Mouse (Mus musculus): ENCODE data around the gene Traf4. TPM values are rescaled to one million over a fixed set of nuclear protein-coding genes. Genes with fewer than 3 reads are reported as not detected.

Traf4 gene
- polyA plus RNA-seq, 2 experiments, result 17.1 to 35.1 TPM

- 1% methylated on average over 30 of the region's 30 CpGs for WGBS (ENCODE audit: insufficient replicate concordance)
- H3K4me1 ChIP-seq (replicated peaks; ENCODE audit: control insufficient read depth in 2 of 2, insufficient read depth in 2 of 2, low read length in 1 of 2), result peaks cover 0 to 3% of the 10 kb centered on the region in 2 experiments; a peak in 2 of 4 replicates
Measured at GRCm38 (mm10) chr11:78194411-78195100, 29.2 kb upstream of the Traf4 start.

GRCm38 (mm10) chr11:78193113-78193512 is 27.7 kb upstream of the Traf4 start, which contains the start of gene Proca1:
TSS of gene Proca1 (plus strand) at chr11:78193392.
- peak within 1 kb of the TSS; percentile 75 for H3K4me2 ChIP-seq (ENCODE audit: low read depth)
- H3K9me3 ChIP-seq (ENCODE audit: control insufficient read depth, low read length), result no peaks in the 10 kb centered on the region
- no peaks in the 10 kb centered on the region for H3K36me3 ChIP-seq (replicated peaks; ENCODE audit: control insufficient read depth, insufficient read depth, low read depth)
- DNase-seq (ENCODE audit: low read depth in 3 of 3, low spot score in 3 of 3) (no peak), ATAC-seq (ENCODE audit: insufficient read depth) (no peak)
- no peak within 1 kb of the TSS for H3K27ac ChIP-seq
- peaks cover 0 to 3% of the 10 kb centered on the region in 2 experiments; a peak in 2 of 4 replicates for H3K4me1 ChIP-seq (replicated peaks; ENCODE audit: control insufficient read depth in 2 of 2, insufficient read depth in 2 of 2, low read length in 1 of 2)
- no peak within 1 kb of the TSS for H3K9ac ChIP-seq (replicated peaks)
- 77% methylated on average over 1 of the region's 1 CpGs for WGBS (ENCODE audit: insufficient replicate concordance)
- peaks cover 33% of the 10 kb centered on the region for H3K27me3 ChIP-seq (ENCODE audit: control insufficient read depth, insufficient read depth, low read length)
- no peak within 1 kb of the TSS for H3K4me3 ChIP-seq (ENCODE audit: insufficient read depth in 1 of 2, low read depth in 2 of 2, low read length in 2 of 2)
- TF ChIP-seq EP300 (IDR thresholded peaks at IDR 0.05; ENCODE audit: low read depth) (no peak), CTCF (IDR thresholded peaks at IDR 0.05; ENCODE audit: low read depth) (no peak)

More at GRCm38 (mm10) chr11:78194411-78195100, 29.2 kb upstream of the Traf4 start:
- Histone ChIP-seq H3K4me2 (ENCODE audit: low read depth) (peak overlapping the region; percentile 75), H3K36me3 (replicated peaks; ENCODE audit: control insufficient read depth, insufficient read depth, low read depth) (no peaks in the 10 kb centered on the region), H3K4me3 (ENCODE audit: insufficient read depth in 1 of 2, low read depth in 2 of 2, low read length in 2 of 2) (peak overlapping the region; percentile 56 to 88), H3K27me3 (ENCODE audit: control insufficient read depth, insufficient read depth, low read length) (peaks cover 19% of the 10 kb centered on the region), H3K9me3 (ENCODE audit: control insufficient read depth, low read length) (no peaks in the 10 kb centered on the region), H3K27ac (no peak overlapping the region), H3K9ac (replicated peaks) (peak overlapping the region; percentile 23; the same call in 1 of the 2 replicates)
- ATAC-seq (ENCODE audit: insufficient read depth), result peak; percentile 82
- TF ChIP-seq EP300 (IDR thresholded peaks at IDR 0.05; ENCODE audit: low read depth) (no peak), CTCF (IDR thresholded peaks at IDR 0.05; ENCODE audit: low read depth) (no peak)
- DNase-seq (ENCODE audit: low read depth in 3 of 3, low spot score in 3 of 3), result peak in 2 of 3 experiments; percentile 60 to 67

GRCm38 (mm10) chr11:78190041-78190440 is 24.7 kb upstream of the Traf4 start:
- DNase-seq (ENCODE audit: low read depth in 3 of 3, low spot score in 3 of 3) (no peak), ATAC-seq (ENCODE audit: insufficient read depth) (no peak)
- Histone ChIP-seq H3K4me2 (ENCODE audit: low read depth) (no peak overlapping the region; the same call in 1 of the 2 replicates), H3K27me3 (ENCODE audit: control insufficient read depth, insufficient read depth, low read length) (peaks cover 49% of the 10 kb centered on the region), H3K27ac (no peak overlapping the region), H3K4me1 (replicated peaks; ENCODE audit: control insufficient read depth in 2 of 2, insufficient read depth in 2 of 2, low read length in 1 of 2) (peaks cover 0 to 2% of the 10 kb centered on the region in 2 experiments; a peak in 2 of 4 replicates), H3K4me3 (ENCODE audit: insufficient read depth in 1 of 2, low read depth in 2 of 2, low read length in 2 of 2) (no peak overlapping the region), H3K9me3 (ENCODE audit: control insufficient read depth, low read length) (no peaks in the 10 kb centered on the region), H3K36me3 (replicated peaks; ENCODE audit: control insufficient read depth, insufficient read depth, low read depth) (no peaks in the 10 kb centered on the region), H3K9ac (replicated peaks) (no peak overlapping the region)
- TF ChIP-seq CTCF (IDR thresholded peaks at IDR 0.05; ENCODE audit: low read depth) (no peak), EP300 (IDR thresholded peaks at IDR 0.05; ENCODE audit: low read depth) (no peak)
- 59% methylated on average over 6 of the region's 6 CpGs for WGBS (ENCODE audit: insufficient replicate concordance)

- H3K36me3 ChIP-seq (replicated peaks; ENCODE audit: control insufficient read depth, insufficient read depth, low read depth), result no peaks in the 10 kb centered on the region
- no peaks in the 10 kb centered on the region for H3K9me3 ChIP-seq (ENCODE audit: control insufficient read depth, low read length)
- peak overlapping the region; percentile 45 to 50 for H3K4me3 ChIP-seq (ENCODE audit: insufficient read depth in 1 of 2, low read depth in 2 of 2, low read length in 2 of 2)
- no peaks in the 10 kb centered on the region; a peak in 1 of 4 replicates for H3K4me1 ChIP-seq (replicated peaks; ENCODE audit: control insufficient read depth in 2 of 2, insufficient read depth in 2 of 2, low read length in 1 of 2)
- H3K9ac ChIP-seq (replicated peaks), result 0 out of 2 replicates have a peak overlapping the region, but pooled peaks have one; percentile 3
- ATAC-seq (ENCODE audit: insufficient read depth) (peak; percentile 21; the same call in 1 of the 2 replicates), DNase-seq (ENCODE audit: low read depth in 3 of 3, low spot score in 3 of 3) (no peak)
- no peak overlapping the region for H3K27ac ChIP-seq
- peak overlapping the region; percentile 51 for H3K4me2 ChIP-seq (ENCODE audit: low read depth)
- H3K27me3 ChIP-seq (ENCODE audit: control insufficient read depth, insufficient read depth, low read length), result peaks cover 49% of the 10 kb centered on the region
- TF ChIP-seq EP300 (IDR thresholded peaks at IDR 0.05; ENCODE audit: low read depth) (no peak), CTCF (IDR thresholded peaks at IDR 0.05; ENCODE audit: low read depth) (no peak)
- 2% methylated on average over 37 of the region's 42 CpGs for WGBS (ENCODE audit: insufficient replicate concordance)
Measured at GRCm38 (mm10) chr11:78189234-78190040, 24.0 kb upstream of the Traf4 start.

All from liver, embryonic 14.5 days (tissue).